Mouse (Mus musculus) MEL (cell line): Measurements from ENCODE around the gene Cyp27b1. TPM values are rescaled to one million over a fixed set of nuclear protein-coding genes. Genes with fewer than 3 reads are reported as not detected.

Source experiments
- DNase-seq: peaks from one replicate; pipeline ENCODE4 v3.0.0; 2011; ENCODE audit warnings: low read depth, low spot score
- H3K27ac ChIP-seq: 2 replicates; pipeline ENCODE4 v1.5.1; 2012; ENCODE audit warnings: low read depth, mild to moderate bottlenecking, control low read depth, low read length, moderate library complexity; ENCODE audit not compliant: control insufficient read depth
- H3K27me3 ChIP-seq, 2 experiments: fragments of 150-350 bp in 1 of 2; sonication (generic) in 1 of 2; 2 replicates each; pipeline ENCODE4 v1.6.1; 2012; ENCODE audit warnings: low read length in 2 of 2, mild to moderate bottlenecking in 2 of 2, improper control_type of control experiment in 1 of 2, moderate library complexity in 1 of 2; ENCODE audit not compliant: insufficient read depth in 2 of 2, control insufficient read depth in 1 of 2
- H3K36me3 ChIP-seq, 2 experiments: 2 replicates each; pipeline ENCODE4 v1.6.1; 2012 to 2014; ENCODE audit warnings: low read length in 2 of 2, improper control_type of control experiment in 1 of 2, inconsistent platforms in 1 of 2, mild to moderate bottlenecking in 1 of 2; ENCODE audit not compliant: insufficient read depth in 2 of 2, control insufficient read depth in 1 of 2
- H3K4me1 ChIP-seq, 2 experiments: fragments of 150-350 bp in 1 of 2; sonication (generic) in 1 of 2; 2 replicates each; pipeline ENCODE4 v1.6.1; 2012; ENCODE audit warnings: low read length in 2 of 2, improper control_type of control experiment in 1 of 2, mild to moderate bottlenecking in 1 of 2; ENCODE audit not compliant: insufficient read depth in 2 of 2, control insufficient read depth in 1 of 2
- H3K4me3 ChIP-seq, 2 experiments: fragments of 150-350 bp in 1 of 2; sonication (generic) in 1 of 2; 2 replicates each; pipeline ENCODE4 v1.5.1; 2012; ENCODE audit warnings: low read depth in 2 of 2, low read length in 2 of 2, mild to moderate bottlenecking in 2 of 2, moderate library complexity in 2 of 2, control low read depth in 1 of 2, improper control_type of control experiment in 1 of 2; ENCODE audit not compliant: control insufficient read depth in 1 of 2, insufficient read depth in 1 of 2
- H3K79me2 ChIP-seq: 2 replicates; pipeline ENCODE4 v1.6.1; 2012; ENCODE audit warnings: mild to moderate bottlenecking, low read length, moderate library complexity; ENCODE audit not compliant: control insufficient read depth, poor library complexity, insufficient read depth
- H3K9ac ChIP-seq: 2 replicates; pipeline ENCODE4 v1.6.1; 2012; ENCODE audit warnings: low read depth, mild to moderate bottlenecking, control low read depth, low read length, moderate library complexity; ENCODE audit not compliant: control insufficient read depth, poor library complexity, severe bottlenecking
- H3K9me3 ChIP-seq: fragments of 150-350 bp; sonication (generic); replicated peaks from 2 replicates; pipeline ENCODE4 v1.6.1; 2012; ENCODE audit warnings: mild to moderate bottlenecking, low read length, improper control_type of control experiment, moderate library complexity; ENCODE audit not compliant: insufficient read depth
- BHLHE40 ChIP-seq: IDR thresholded peaks from 2 replicates; pipeline ENCODE4 v1.6.1; 2012; ENCODE audit warnings: low read depth, mild to moderate bottlenecking, inconsistent platforms, low read length, improper control_type of control experiment, borderline replicate concordance
- CHD2 ChIP-seq: IDR thresholded peaks from 2 replicates; pipeline ENCODE4 v1.6.1; 2011; ENCODE audit warnings: low read length, improper control_type of control experiment
- CTCF ChIP-seq, 3 experiments: IDR thresholded peaks in 2 of 3; conservative IDR thresholded peaks in 1 of 3; 2 replicates each; pipeline ENCODE4 v1.5.1; 2011 to 2012; ENCODE audit warnings: low read length in 3 of 3, low read depth in 2 of 3, mild to moderate bottlenecking in 2 of 3, improper control_type of control experiment in 1 of 3, inconsistent platforms in 1 of 3, mixed read lengths in 1 of 3, moderate library complexity in 1 of 3; ENCODE audit not compliant: control insufficient read depth in 1 of 3, insufficient read depth in 1 of 3, poor library complexity in 1 of 3, severe bottlenecking in 1 of 3
- E2F4 ChIP-seq: IDR thresholded peaks from 2 replicates; pipeline ENCODE4 v1.6.1; 2011; ENCODE audit warnings: low read depth, low read length, improper control_type of control experiment, borderline replicate concordance
- ELF1 ChIP-seq: IDR thresholded peaks from 2 replicates; pipeline ENCODE4 v1.6.1; 2014; ENCODE audit warnings: low read depth, mild to moderate bottlenecking, inconsistent platforms, low read length, improper control_type of control experiment, moderate library complexity
- ETS1 ChIP-seq: IDR thresholded peaks from 2 replicates; pipeline ENCODE4 v1.6.1; 2012; ENCODE audit warnings: low read depth, mild to moderate bottlenecking, inconsistent platforms, low read length, improper control_type of control experiment, moderate library complexity
- GATA1 ChIP-seq: IDR thresholded peaks from 2 replicates; pipeline ENCODE4 v1.6.1; 2011; ENCODE audit warnings: low read depth, low read length, improper control_type of control experiment
- HCFC1 ChIP-seq: IDR thresholded peaks from 2 replicates; pipeline ENCODE4 v1.6.1; 2012; ENCODE audit warnings: low read depth, mild to moderate bottlenecking, inconsistent platforms, low read length, improper control_type of control experiment, moderate library complexity
- JUND ChIP-seq: IDR thresholded peaks from 2 replicates; pipeline ENCODE4 v1.6.1; 2011; ENCODE audit warnings: low read depth, mild to moderate bottlenecking, improper control_type of control experiment, low read length
- KAT2A ChIP-seq: conservative IDR thresholded peaks from 2 replicates; pipeline ENCODE4 v1.6.1; 2012; ENCODE audit warnings: low read depth, low read length, improper control_type of control experiment, inconsistent platforms
- MAX ChIP-seq: IDR thresholded peaks from 2 replicates; pipeline ENCODE4 v1.6.1; 2011; ENCODE audit warnings: low read length, improper control_type of control experiment
- MAZ ChIP-seq: IDR thresholded peaks from 2 replicates; pipeline ENCODE4 v1.6.1; 2012; ENCODE audit warnings: low read depth, mild to moderate bottlenecking, inconsistent platforms, low read length, improper control_type of control experiment
- MEF2A ChIP-seq: IDR thresholded peaks from 2 replicates; pipeline ENCODE4 v1.6.1; 2014; ENCODE audit warnings: low read depth, mild to moderate bottlenecking, inconsistent platforms, low read length, improper control_type of control experiment; ENCODE audit not compliant: poor library complexity, insufficient replicate concordance, severe bottlenecking; ENCODE audit errors: extremely low read depth
- MXI1 ChIP-seq: IDR thresholded peaks from 2 replicates; pipeline ENCODE4 v1.6.1; 2011; ENCODE audit warnings: mild to moderate bottlenecking, low read depth, low read length, improper control_type of control experiment
- MYC ChIP-seq: IDR thresholded peaks from 2 replicates; pipeline ENCODE4 v1.6.1; 2011; ENCODE audit warnings: low read depth, mild to moderate bottlenecking, low read length, improper control_type of control experiment, moderate library complexity
- NELFE ChIP-seq: IDR thresholded peaks from 2 replicates; pipeline ENCODE4 v1.6.1; 2011; ENCODE audit warnings: low read depth, low read length, improper control_type of control experiment
- NRF1 ChIP-seq: IDR thresholded peaks from 2 replicates; pipeline ENCODE4 v1.6.1; 2014; ENCODE audit warnings: low read depth, mild to moderate bottlenecking, inconsistent platforms, low read length, improper control_type of control experiment, moderate library complexity; ENCODE audit not compliant: poor library complexity, insufficient read depth, severe bottlenecking
- POLR2A ChIP-seq, 2 experiments: IDR thresholded peaks; 2 replicates each; pipeline ENCODE4 v1.6.1; 2011 to 2012; ENCODE audit warnings: low read length in 2 of 2, mild to moderate bottlenecking in 2 of 2, control low read depth in 1 of 2, improper control_type of control experiment in 1 of 2, low read depth in 1 of 2, moderate library complexity in 1 of 2; ENCODE audit not compliant: control insufficient read depth in 1 of 2, insufficient read depth in 1 of 2, poor library complexity in 1 of 2
- POLR2AphosphoS2 ChIP-seq: IDR thresholded peaks from 2 replicates; pipeline ENCODE4 v1.6.1; 2011; ENCODE audit warnings: low read length, improper control_type of control experiment
- POLR2AphosphoS5 ChIP-seq: IDR thresholded peaks from 2 replicates; pipeline ENCODE4 v1.6.1; 2012; ENCODE audit warnings: low read depth, borderline replicate concordance, mild to moderate bottlenecking, inconsistent platforms, low read length, moderate library complexity, mixed read lengths
- RAD21 ChIP-seq: IDR thresholded peaks from 2 replicates; pipeline ENCODE4 v1.6.1; 2011; ENCODE audit warnings: mild to moderate bottlenecking, low read depth, low read length, improper control_type of control experiment
- RCOR1 ChIP-seq: IDR thresholded peaks from 2 replicates; pipeline ENCODE4 v1.6.1; 2012; ENCODE audit warnings: low read depth, mild to moderate bottlenecking, inconsistent platforms, low read length, improper control_type of control experiment
- SIN3A ChIP-seq: IDR thresholded peaks from 2 replicates; pipeline ENCODE4 v1.6.1; 2012; ENCODE audit warnings: low read length, improper control_type of control experiment, inconsistent platforms
- SMC3 ChIP-seq: IDR thresholded peaks from 2 replicates; pipeline ENCODE4 v1.6.1; 2011; ENCODE audit warnings: low read depth, low read length, improper control_type of control experiment
- TAL1 ChIP-seq: IDR thresholded peaks from 2 replicates; pipeline ENCODE4 v1.6.1; 2012; ENCODE audit warnings: mild to moderate bottlenecking, inconsistent platforms, low read length, moderate library complexity, mixed read lengths
- TBP ChIP-seq: IDR thresholded peaks from 2 replicates; pipeline ENCODE4 v1.8.0; 2011; ENCODE audit warnings: low read depth, low read length, improper control_type of control experiment
- TCF12 ChIP-seq: IDR thresholded peaks from 2 replicates; pipeline ENCODE4 v1.6.1; 2014; ENCODE audit warnings: low read depth, mild to moderate bottlenecking, inconsistent platforms, low read length, improper control_type of control experiment, moderate library complexity
- UBTF ChIP-seq: IDR thresholded peaks from 2 replicates; pipeline ENCODE4 v1.6.1; 2012; ENCODE audit warnings: low read depth, mild to moderate bottlenecking, inconsistent platforms, low read length, improper control_type of control experiment, moderate library complexity, borderline replicate concordance; ENCODE audit not compliant: insufficient read depth
- USF2 ChIP-seq, 2 experiments: IDR thresholded peaks; 2 replicates each; pipeline ENCODE4 v1.6.1; 2011 to 2012; ENCODE audit warnings: improper control_type of control experiment in 2 of 2, low read length in 2 of 2, borderline replicate concordance in 1 of 2, inconsistent platforms in 1 of 2, low read depth in 1 of 2, mild to moderate bottlenecking in 1 of 2; ENCODE audit not compliant: insufficient read depth in 1 of 2
- ZC3H11A ChIP-seq: IDR thresholded peaks from 2 replicates; pipeline ENCODE4 v1.6.1; 2012; ENCODE audit warnings: low read depth, mild to moderate bottlenecking, inconsistent platforms, low read length, improper control_type of control experiment
- ZKSCAN1 ChIP-seq: IDR thresholded peaks from 2 replicates; pipeline ENCODE4 v1.6.1; 2012; ENCODE audit warnings: low read depth, mild to moderate bottlenecking, inconsistent platforms, low read length, improper control_type of control experiment, moderate library complexity
- ZMIZ1 ChIP-seq: IDR thresholded peaks from 2 replicates; pipeline ENCODE4 v1.6.1; 2012; ENCODE audit warnings: low read depth, mild to moderate bottlenecking, inconsistent platforms, low read length, improper control_type of control experiment, moderate library complexity
- ZNF384 ChIP-seq: IDR thresholded peaks from 2 replicates; pipeline ENCODE4 v1.6.1; 2012; ENCODE audit warnings: low read depth, mild to moderate bottlenecking, inconsistent platforms, low read length, improper control_type of control experiment
- polyA plus RNA-seq, 2 experiments: library from polyadenylated mRNA; stranded (reverse) in 1 of 2; unstranded in 1 of 2; fragments of >175 nt in 1 of 2; fragments of >200 nt in 1 of 2; gene quantifications; 2 replicates each; pipeline versions ENCODE4 v1.2.1 to v1.2.4; 2012; ENCODE audit warnings: low replicate concordance in 2 of 2, low read depth in 1 of 2; ENCODE audit not compliant: insufficient read length in 2 of 2, insufficient read depth in 1 of 2, missing spikeins in 1 of 2
- total RNA-seq: library from RNA; depleted of rRNA; stranded (reverse); fragments of 300-350 nt; gene quantifications from 2 replicates; pipeline ENCODE4 v1.2.3, GENCODE M21; 2012

The Cyp27b1 gene
- total and polyA plus RNA-seq, 3 experiments, result 0.23 to 0.93 TPM; not detected in 1

DNA sequence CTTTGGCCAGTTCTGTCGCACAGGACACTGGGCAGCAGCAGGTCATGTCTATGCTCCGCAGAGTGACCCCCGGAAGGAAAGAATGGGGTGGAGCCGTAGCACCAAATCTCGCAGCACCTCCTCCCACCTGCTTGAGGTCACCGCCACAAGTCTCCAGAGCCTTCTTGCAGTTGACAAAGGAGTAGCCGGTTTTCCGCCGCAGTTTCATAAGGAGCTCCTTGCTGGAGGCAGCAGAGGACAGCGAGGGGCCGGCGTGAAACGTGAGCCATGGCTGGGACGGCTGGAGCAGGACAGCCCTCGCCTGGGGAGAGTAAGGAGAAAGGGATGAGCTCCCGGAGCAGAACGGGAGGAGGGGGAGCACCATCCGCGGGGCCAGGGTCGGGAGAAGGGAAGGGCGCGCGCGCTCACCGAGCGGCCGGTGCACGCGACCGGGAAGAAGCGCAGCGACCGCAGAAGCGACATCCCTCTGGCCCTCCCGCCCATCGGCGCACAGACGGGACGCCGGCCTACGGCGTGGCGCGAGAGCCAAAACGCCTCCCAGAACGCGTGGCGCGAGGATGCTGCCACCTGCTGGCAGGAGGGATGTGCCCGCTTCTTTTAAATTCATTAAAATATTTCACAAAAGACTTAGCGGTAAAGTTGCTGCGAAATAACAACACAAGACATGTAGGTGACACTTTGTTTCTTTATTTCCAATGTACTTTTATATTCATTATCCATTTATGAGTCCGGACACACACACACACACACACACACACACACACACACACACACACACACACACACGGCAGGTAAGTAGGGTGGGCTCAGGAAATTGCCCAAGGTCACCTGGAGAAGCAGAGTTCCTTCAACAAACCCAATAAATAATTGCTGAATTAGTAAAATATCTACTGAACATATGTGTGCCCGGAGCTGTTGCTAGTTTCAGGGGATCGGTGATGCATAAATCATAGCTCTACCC is 17.4 kb upstream of the Cyp27b1 start, which contains the start of gene Tsfm:
Gene Tsfm (minus strand): TSS at position 505 of the 961 bp plus-strand sequence.
- Histone ChIP-seq H3K4me3 (peak within 1 kb of the TSS; percentile 79 to 92), H3K9ac (peak within 1 kb of the TSS; percentile 88), H3K27ac (peak within 1 kb of the TSS; percentile 43), H3K4me1 (peaks cover 0 to 9% of the 10 kb centered on the region in 2 experiments; a peak in 2 of 4 replicates), H3K79me2 (peaks cover 12% of the 10 kb centered on the region), H3K27me3 (no peaks in the 10 kb centered on the region), H3K36me3 (peaks cover 5 to 10% of the 10 kb centered on the region in 2 experiments; a peak in 3 of 4 replicates), H3K9me3 (no peaks in the 10 kb centered on the region)
- TF ChIP-seq ZKSCAN1 (no peak), E2F4 (peak; percentile 83; the same call in 1 of the 2 replicates), CTCF (IDR thresholded peaks at IDR 0.05 in 2 of 3, conservative IDR thresholded peaks at IDR 0.05 in 1 of 3; ENCODE audit: control insufficient read depth in 1 of 3, insufficient read depth in 1 of 3, low read depth in 2 of 3, low read length in 3 of 3, poor library complexity in 1 of 3, severe bottlenecking in 1 of 3) (peak; percentile 80 to 96 (median 93)), TBP (peak; percentile 64), ZNF384 (no peak), NRF1 (no peak), POLR2A (IDR thresholded peaks at IDR 0.05; ENCODE audit: control insufficient read depth in 1 of 2, insufficient read depth in 1 of 2, low read depth in 1 of 2, low read length in 2 of 2, poor library complexity in 1 of 2) (peak; percentile 87 to 92), MEF2A (no peak), GATA1 (no peak), TAL1 (no peak), HCFC1 (peak; percentile 91), JUND (no peak), POLR2AphosphoS5 (no peak), TCF12 (peak; percentile 46; the same call in 1 of the 2 replicates), KAT2A (no peak; the same call in 1 of the 2 replicates), BHLHE40 (peak; percentile 72; the same call in 1 of the 2 replicates), NELFE (peak; percentile 88), MAX (peak; percentile 89), ZC3H11A (peak; percentile 37), RCOR1 (no peak), CHD2 (no peak; the same call in 1 of the 2 replicates), MXI1 (peak; percentile 91), SMC3 (peak; percentile 80), MAZ (peak; percentile 83; the same call in 1 of the 2 replicates), ELF1 (peak; percentile 51; the same call in 1 of the 2 replicates), ZMIZ1 (peak; percentile 57; the same call in 1 of the 2 replicates), USF2 (IDR thresholded peaks at IDR 0.05; ENCODE audit: borderline replicate concordance in 1 of 2, insufficient read depth in 1 of 2, low read depth in 1 of 2, low read length in 2 of 2) (no peak), SIN3A (peak; percentile 95), POLR2AphosphoS2 (peak; percentile 75; the same call in 1 of the 2 replicates), UBTF (no peak), MYC (peak; percentile 96), ETS1 (no peak), RAD21 (peak; percentile 60)
- DNase-seq, result peak; percentile 94
